ENCODE assay signal across 8 mouse cellular contexts in genomic region chr4:131914891-131915469, GRCm38 (mm10). TPM values are rescaled to one million over a fixed set of nuclear protein-coding genes. Genes with fewer than 3 reads are reported as not detected.
DNase-seq lines count a peak whose midpoint lies in the region; ATAC-seq lines count a peak whose summit lies in the region.

No protein-coding gene starts in this region.

- peaks cover 78% of the 10 kb centered on the region for H3K27me3 ChIP-seq in hindbrain, embryonic 14.5 days (ENCODE audit: control insufficient read depth, insufficient read depth, low read length)
- H3K27me3 ChIP-seq in liver, embryonic 13.5 days = peaks cover 98% of the 10 kb centered on the region

- H3K36me3 ChIP-seq in hindbrain, embryonic 14.5 days (replicated peaks; ENCODE audit: control insufficient read depth, insufficient read depth) = no peaks in the 10 kb centered on the region
- no peaks in the 10 kb centered on the region for H3K36me3 ChIP-seq in liver, embryonic 13.5 days

- 1% methylated on average over 31 of the region's 31 CpGs for WGBS in hindbrain, embryonic 14.5 days
- 5% methylated on average over 31 of the region's 31 CpGs for WGBS in liver, embryonic 13.5 days (ENCODE audit: insufficient replicate concordance)

- H3K4me3 ChIP-seq in hindbrain, embryonic 14.5 days (replicated peaks; ENCODE audit: low read length) = peak overlapping the region; percentile 23
- peak overlapping the region; percentile 6; the same call in 1 of the 2 replicates for H3K4me3 ChIP-seq in liver, embryonic 13.5 days (replicated peaks)

- H3K27ac ChIP-seq in hindbrain, embryonic 14.5 days = no peak overlapping the region
- no peak overlapping the region for H3K27ac ChIP-seq in liver, embryonic 13.5 days

- peak; percentile 31 for DNase-seq in MN1 (ENCODE audit: low spot score)
- DNase-seq in embryo, embryonic 9.5 days (ENCODE audit: extremely low spot score) = peak; percentile 62
- DNase-seq in hindbrain, embryonic 14.5 days (ENCODE audit: low spot score) = no peak
- no peak for DNase-seq in liver, embryonic 13.5 days
- DNase-seq in cerebellum, postnatal 36 days = no peak
- no peak for DNase-seq in right cerebral cortex, postnatal 25 days
- DNase-seq in spleen, postnatal 4 days (ENCODE audit: low spot score in 2 of 2) = no peak
- DNase-seq in layer of hippocampus, postnatal 36 days = no peak

- ATAC-seq in hindbrain, embryonic 14.5 days (ENCODE audit: low FRiP score) = no peak
- no peak for ATAC-seq in liver, embryonic 13.5 days (ENCODE audit: low read depth)

- H3K9me3 ChIP-seq in hindbrain, embryonic 14.5 days (ENCODE audit: control insufficient read depth, low read length) = no peaks in the 10 kb centered on the region
- no peaks in the 10 kb centered on the region for H3K9me3 ChIP-seq in liver, embryonic 13.5 days (replicated peaks)

- peak overlapping the region; percentile 50 for H3K4me2 ChIP-seq in hindbrain, embryonic 14.5 days (replicated peaks)
- H3K4me2 ChIP-seq in liver, embryonic 13.5 days = peak overlapping the region; percentile 45

- H3K4me1 ChIP-seq in hindbrain, embryonic 14.5 days (replicated peaks; ENCODE audit: control insufficient read depth, insufficient read depth, low read length) = peaks cover 23% of the 10 kb centered on the region
- H3K4me1 ChIP-seq in liver, embryonic 13.5 days (replicated peaks) = peaks cover 52% of the 10 kb centered on the region

- H3K9ac ChIP-seq in hindbrain, embryonic 14.5 days = peak overlapping the region; percentile 40
- no peak overlapping the region for H3K9ac ChIP-seq in liver, embryonic 13.5 days

RNA-seq across cellular contexts. Expression of gene Tmem200b, which starts 6.6 kb away (rescaled TPM):
- 0.19 and 0.20 TPM in 2 replicates for polyA plus RNA-seq in hindbrain, embryonic 14.5 days (2014; fragmentation: Nextera tagmentation; extraction: Ambion mirVana)
- 0.15 and 0.25 TPM in 2 replicates for polyA plus RNA-seq in liver, embryonic 13.5 days (2015; fragmentation: Nextera tagmentation; extraction: Ambion mirVana)
- total RNA-seq in layer of hippocampus, postnatal 36 days (2021) = 1 to 10 TPM; 1.1 to 2.6 TPM

RNA-seq across cellular contexts. Expression of gene Srsf4, which starts 41.6 kb away (rescaled TPM):
- 87.0 and 94.2 TPM in 2 replicates for polyA plus RNA-seq in hindbrain, embryonic 14.5 days (2014; fragmentation: Nextera tagmentation; extraction: Ambion mirVana)
- 69.1 and 75.4 TPM in 2 replicates for polyA plus RNA-seq in liver, embryonic 13.5 days (2015; fragmentation: Nextera tagmentation; extraction: Ambion mirVana)
- 10 to 100 TPM; 67.8 to 74.8 TPM for total RNA-seq in layer of hippocampus, postnatal 36 days (2021)

Comparison
In these comparisons a context has a peak if more than half of its experiments do, and no peak if none do; other contexts are left out.
1. DNase-seq: peak in MN1 (single experiment) and embryo, embryonic 9.5 days (single experiment); none in hindbrain, embryonic 14.5 days (single experiment), liver, embryonic 13.5 days (single experiment), cerebellum, postnatal 36 days (0 of 2), right cerebral cortex, postnatal 25 days (single experiment), spleen, postnatal 4 days (0 of 2) and layer of hippocampus, postnatal 36 days (0 of 2).